9 mouse cellular contexts compared by ENCODE assay signal in genomic region chr2:128310081-128310480, GRCm38 (mm10).
DNase-seq lines count a peak whose midpoint lies in the region; ATAC-seq and TF ChIP-seq lines count a peak whose summit lies in the region.
"Had no signal": no experiment of that assay in that cellular context is flagged by ENCODE, and none has a peak within 500 bp of the region (broad histone marks: within the 10 kb centered on the region; RNA-seq: fewer than 3 reads in every experiment).

No protein-coding gene starts in this region.

- no peaks in the 10 kb centered on the region for H3K9me3 ChIP-seq in kidney, embryonic 14.5 days (ENCODE audit: control insufficient read depth, low read length)
- no peaks in the 10 kb centered on the region for H3K9me3 ChIP-seq in intestine, embryonic 16.5 days (ENCODE audit: control insufficient read depth, low read length)
- no peaks in the 10 kb centered on the region for H3K9me3 ChIP-seq in stomach, embryonic 15.5 days
- no peaks in the 10 kb centered on the region for H3K9me3 ChIP-seq in liver, embryonic 11.5 days (ENCODE audit: control insufficient read depth, low read length)
- no peaks in the 10 kb centered on the region for H3K9me3 ChIP-seq in midbrain, embryonic 11.5 days (ENCODE audit: control insufficient read depth, low read length)
- H3K9me3 ChIP-seq: hindbrain, embryonic 15.5 days had no signal

- no peak overlapping the region for H3K4me2 ChIP-seq in kidney, embryonic 14.5 days (replicated peaks; ENCODE audit: low read depth, low read length)
- no peak overlapping the region for H3K4me2 ChIP-seq in intestine, embryonic 16.5 days (ENCODE audit: low read depth, low read length)
- H3K4me2 ChIP-seq in stomach, embryonic 15.5 days: 0 out of 2 replicates have a peak overlapping the region, but pooled peaks have one; percentile 24
- H3K4me2 ChIP-seq in liver, embryonic 11.5 days: no peak overlapping the region
- H3K4me2 ChIP-seq in midbrain, embryonic 11.5 days: no peak overlapping the region
- H3K4me2 ChIP-seq: hindbrain, embryonic 15.5 days had no signal

- no peak for TF ChIP-seq CTCF in kidney, adult 2 months (conservative IDR thresholded peaks at IDR 0.05; ENCODE audit: insufficient read depth, insufficient read length, low read depth, low read length)

- no peak overlapping the region for H3K4me3 ChIP-seq in kidney, adult 2 months (ENCODE audit: insufficient read depth, low read depth, low read length)
- no peak overlapping the region for H3K4me3 ChIP-seq in kidney, embryonic 14.5 days (ENCODE audit: low read length)
- H3K4me3 ChIP-seq in intestine, embryonic 16.5 days (ENCODE audit: low read length): no peak overlapping the region
- H3K4me3 ChIP-seq in stomach, embryonic 15.5 days (replicated peaks): no peak overlapping the region
- no peak overlapping the region for H3K4me3 ChIP-seq in liver, embryonic 11.5 days (ENCODE audit: low read depth, low read length)
- H3K4me3 ChIP-seq in midbrain, embryonic 11.5 days (ENCODE audit: low read depth, low read length): no peak overlapping the region
- H3K4me3 ChIP-seq: hindbrain, embryonic 15.5 days had no signal

- intact Hi-C loops in left cerebral cortex, postnatal 36 days (cut with DNase I): loop anchor here (10.0 kb wide), 1 partner anchor 185 kb away; the partner anchor contains the start of gene Bcl2l11

- H3K27me3 ChIP-seq in kidney, adult 2 months (replicated peaks; ENCODE audit: control insufficient read depth, insufficient read depth, low read length): no peaks in the 10 kb centered on the region
- no peaks in the 10 kb centered on the region for H3K27me3 ChIP-seq in kidney, embryonic 14.5 days (ENCODE audit: control insufficient read depth, insufficient read depth, low read length)
- H3K27me3 ChIP-seq in intestine, embryonic 16.5 days (replicated peaks; ENCODE audit: control insufficient read depth, insufficient read depth, low read length): no peaks in the 10 kb centered on the region
- no peaks in the 10 kb centered on the region for H3K27me3 ChIP-seq in stomach, embryonic 15.5 days (replicated peaks)
- no peaks in the 10 kb centered on the region for H3K27me3 ChIP-seq in liver, embryonic 11.5 days (replicated peaks; ENCODE audit: control insufficient read depth, insufficient read depth, low read length)
- H3K27me3 ChIP-seq in midbrain, embryonic 11.5 days (ENCODE audit: control insufficient read depth, insufficient read depth, low read length): no peaks in the 10 kb centered on the region
- H3K27me3 ChIP-seq: hindbrain, embryonic 15.5 days had no signal

- ATAC-seq in kidney, embryonic 14.5 days (ENCODE audit: low FRiP score, low TSS enrichment): no peak
- peak; percentile 39; the same call in 1 of the 2 replicates for ATAC-seq in intestine, embryonic 16.5 days
- no peak for ATAC-seq in stomach, embryonic 15.5 days (ENCODE audit: insufficient read depth, low FRiP score, low read depth)
- no peak for ATAC-seq in liver, embryonic 11.5 days (replicated peaks; ENCODE audit: low FRiP score)
- ATAC-seq in midbrain, embryonic 11.5 days (ENCODE audit: low FRiP score): no peak

- WGBS in kidney, adult 2 months: 17% methylated on average over 5 of the region's 5 CpGs
- 35% methylated on average over 5 of the region's 5 CpGs for WGBS in kidney, embryonic 14.5 days
- 27% methylated on average over 5 of the region's 5 CpGs for WGBS in intestine, embryonic 16.5 days
- 24% methylated on average over 5 of the region's 5 CpGs for whole genome bisulfite sequencing in stomach, embryonic 15.5 days
- WGBS in liver, embryonic 11.5 days: 42% methylated on average over 5 of the region's 5 CpGs
- WGBS in midbrain, embryonic 11.5 days: 35% methylated on average over 5 of the region's 5 CpGs

- H3K4me1 ChIP-seq in kidney, adult 2 months (ENCODE audit: control insufficient read depth, insufficient read depth, low read length): peaks cover 15% of the 10 kb centered on the region; the same call in 1 of the 2 replicates
- H3K4me1 ChIP-seq in kidney, embryonic 14.5 days (ENCODE audit: control insufficient read depth, insufficient read depth, low read length): peaks cover 15% of the 10 kb centered on the region
- peaks cover 25% of the 10 kb centered on the region for H3K4me1 ChIP-seq in intestine, embryonic 16.5 days (ENCODE audit: control insufficient read depth, insufficient read depth, low read length)
- peaks cover 21% of the 10 kb centered on the region for H3K4me1 ChIP-seq in stomach, embryonic 15.5 days
- peaks cover 8% of the 10 kb centered on the region for H3K4me1 ChIP-seq in liver, embryonic 11.5 days (replicated peaks; ENCODE audit: control insufficient read depth, insufficient read depth, low read length)
- peaks cover 7% of the 10 kb centered on the region for H3K4me1 ChIP-seq in midbrain, embryonic 11.5 days (ENCODE audit: control insufficient read depth, insufficient read depth, low read length)

- TF ChIP-seq POLR2A in kidney, adult 2 months (IDR thresholded peaks at IDR 0.05; ENCODE audit: low read depth, low read length): no peak

- H3K9ac ChIP-seq in kidney, embryonic 14.5 days (ENCODE audit: low read depth, low read length): no peak overlapping the region
- no peak overlapping the region for H3K9ac ChIP-seq in intestine, embryonic 16.5 days (ENCODE audit: low read depth, low read length)
- no peak overlapping the region for H3K9ac ChIP-seq in stomach, embryonic 15.5 days
- H3K9ac ChIP-seq in liver, embryonic 11.5 days (ENCODE audit: low read depth, low read length): no peak overlapping the region
- H3K9ac ChIP-seq in midbrain, embryonic 11.5 days (ENCODE audit: low read length): no peak overlapping the region
- H3K9ac ChIP-seq: hindbrain, embryonic 15.5 days had no signal

- peak; percentile 86 for DNase-seq in kidney, adult 2 months
- DNase-seq in frontal cortex, postnatal 25 days (ENCODE audit: low spot score in 2 of 2): peak; percentile 71 to 76
- peak; percentile 84 to 88 for DNase-seq in left cerebral cortex, postnatal 36 days (ENCODE audit: low spot score in 2 of 2)
- DNase-seq in liver, embryonic 11.5 days (ENCODE audit: low spot score): no peak
- no peak for DNase-seq in midbrain, embryonic 11.5 days (ENCODE audit: low spot score, missing footprints)

- H3K36me3 ChIP-seq in kidney, adult 2 months (ENCODE audit: control insufficient read depth, insufficient read depth, low read length): no peaks in the 10 kb centered on the region
- no peaks in the 10 kb centered on the region for H3K36me3 ChIP-seq in kidney, embryonic 14.5 days (ENCODE audit: control insufficient read depth, insufficient read depth, low read length)
- no peaks in the 10 kb centered on the region for H3K36me3 ChIP-seq in intestine, embryonic 16.5 days (ENCODE audit: control insufficient read depth, insufficient read depth, low read length)
- H3K36me3 ChIP-seq in stomach, embryonic 15.5 days: no peaks in the 10 kb centered on the region
- H3K36me3 ChIP-seq in liver, embryonic 11.5 days (ENCODE audit: control insufficient read depth, insufficient read depth, low read length): no peaks in the 10 kb centered on the region
- no peaks in the 10 kb centered on the region for H3K36me3 ChIP-seq in midbrain, embryonic 11.5 days (ENCODE audit: control insufficient read depth, insufficient read depth, low read length)
- H3K36me3 ChIP-seq: hindbrain, embryonic 15.5 days had no signal

- no peak overlapping the region for H3K27ac ChIP-seq in kidney, adult 2 months (ENCODE audit: insufficient read depth, low read depth, low read length)
- no peak overlapping the region; the same call in 1 of the 2 replicates for H3K27ac ChIP-seq in kidney, embryonic 14.5 days (ENCODE audit: low read depth, low read length)
- H3K27ac ChIP-seq in intestine, embryonic 16.5 days (ENCODE audit: low read length): 0 out of 2 replicates have a peak overlapping the region, but pooled peaks have one; percentile 23
- H3K27ac ChIP-seq in stomach, embryonic 15.5 days: peak overlapping the region; percentile 74
- H3K27ac ChIP-seq in liver, embryonic 11.5 days (ENCODE audit: low read depth, low read length): no peak overlapping the region
- no peak overlapping the region for H3K27ac ChIP-seq in midbrain, embryonic 11.5 days (ENCODE audit: low read depth, low read length)
- H3K27ac ChIP-seq: hindbrain, embryonic 15.5 days had no signal

Comparison
In these comparisons a context has a peak if more than half of its experiments do, and no peak if none do; other contexts are left out.
1. DNase-seq: peak in kidney, adult 2 months (single experiment), frontal cortex, postnatal 25 days (2 of 2) and left cerebral cortex, postnatal 36 days (2 of 2); none in liver, embryonic 11.5 days (single experiment) and midbrain, embryonic 11.5 days (single experiment).
2. H3K27ac ChIP-seq: peak in intestine, embryonic 16.5 days (single experiment) and stomach, embryonic 15.5 days (single experiment); none in kidney, adult 2 months (single experiment), kidney, embryonic 14.5 days (single experiment), liver, embryonic 11.5 days (single experiment) and midbrain, embryonic 11.5 days (single experiment).